Mouse (Mus musculus): ENCODE data around the gene Plcxd1.
A peak's percentile ranks its signal among the peaks of the same experiment; 100 is the strongest.

- TF ChIP-seq CTCF (IDR thresholded peaks at IDR 0.05) (no peak), POLR2A (IDR thresholded peaks at IDR 0.05; ENCODE audit: insufficient read depth, low read depth, low read length) (peak; percentile 80), EP300 (IDR thresholded peaks at IDR 0.05; ENCODE audit: insufficient read depth, low read depth, low read length) (peak; percentile 51; the same call in 1 of the 2 replicates)
These were observed 8.0 kb downstream of the Plcxd1 start, which contains the start of gene Gtpbp6 for GRCm38 (mm10) chr5:110107581-110108304.

Data from heart, adult 2 months (tissue).